Mouse (Mus musculus): ENCODE results near the gene Vps53. TPM values are rescaled to one million over a fixed set of nuclear protein-coding genes. Genes with fewer than 3 reads are reported as not detected.

Vps53 gene
- polyA plus RNA-seq, 1 experiment from 2014 or later, result 30.8 TPM

DNA sequence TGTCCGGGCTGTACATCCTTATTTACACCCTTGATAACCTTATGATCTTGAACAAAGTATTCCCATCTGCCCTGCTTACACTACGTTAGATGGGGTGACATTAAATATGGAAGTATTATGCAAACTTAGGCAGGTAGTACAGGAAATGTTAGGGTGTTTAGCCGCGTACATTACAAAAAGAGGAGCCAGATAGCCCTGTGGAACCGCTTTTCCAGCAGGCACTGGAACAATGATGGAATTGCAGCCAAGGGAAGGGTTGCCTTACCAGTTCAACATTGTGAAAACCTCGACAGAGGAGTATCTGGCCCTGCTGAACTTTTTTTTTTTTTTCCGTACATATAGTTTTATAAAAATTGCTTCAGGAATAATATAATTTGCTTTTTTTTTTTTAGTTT lies 696 bp upstream of the Vps53 start:
- Histone ChIP-seq H3K27me3 (replicated peaks; ENCODE audit: control insufficient read depth, insufficient read depth, low read length) (no peaks in the 10 kb centered on the region), H3K27ac (ENCODE audit: low read depth, low read length) (peak overlapping the region; percentile 53; the same call in 1 of the 2 replicates), H3K36me3 (ENCODE audit: control insufficient read depth, insufficient read depth, low read length) (no peaks in the 10 kb centered on the region), H3K9me3 (ENCODE audit: control insufficient read depth, low read length) (no peaks in the 10 kb centered on the region), H3K4me3 (ENCODE audit: low read depth, low read length) (peak overlapping the region; percentile 84), H3K4me2 (peak overlapping the region; percentile 85), H3K4me1 (replicated peaks; ENCODE audit: control insufficient read depth, insufficient read depth, low read length) (peaks cover 5% of the 10 kb centered on the region; the same call in 1 of the 2 replicates), H3K9ac (ENCODE audit: low read depth, low read length) (peak overlapping the region; percentile 86)
- DNase-seq (ENCODE audit: low spot score) (no peak), ATAC-seq (replicated peaks; ENCODE audit: low FRiP score) (no peak)
- 15% methylated on average over 7 of the region's 7 CpGs for WGBS

- Histone ChIP-seq H3K27me3 (replicated peaks; ENCODE audit: control insufficient read depth, insufficient read depth, low read length) (no peaks in the 10 kb centered on the region), H3K4me2 (peak overlapping the region; percentile 85), H3K27ac (ENCODE audit: low read depth, low read length) (peak overlapping the region; percentile 53; the same call in 1 of the 2 replicates), H3K4me3 (ENCODE audit: low read depth, low read length) (peak overlapping the region; percentile 84), H3K36me3 (ENCODE audit: control insufficient read depth, insufficient read depth, low read length) (no peaks in the 10 kb centered on the region), H3K9me3 (ENCODE audit: control insufficient read depth, low read length) (no peaks in the 10 kb centered on the region), H3K4me1 (replicated peaks; ENCODE audit: control insufficient read depth, insufficient read depth, low read length) (peaks cover 5% of the 10 kb centered on the region; the same call in 1 of the 2 replicates), H3K9ac (ENCODE audit: low read depth, low read length) (peak overlapping the region; percentile 86)
- DNase-seq (ENCODE audit: low spot score), result peak; percentile 50
- under 1% methylated on average over 28 of the region's 28 CpGs for WGBS
- peak; percentile 72 for ATAC-seq (replicated peaks; ENCODE audit: low FRiP score)
Measured at GRCm38 (mm10) chr11:76178726-76179494, 537 bp downstream of the Vps53 start.

DNA sequence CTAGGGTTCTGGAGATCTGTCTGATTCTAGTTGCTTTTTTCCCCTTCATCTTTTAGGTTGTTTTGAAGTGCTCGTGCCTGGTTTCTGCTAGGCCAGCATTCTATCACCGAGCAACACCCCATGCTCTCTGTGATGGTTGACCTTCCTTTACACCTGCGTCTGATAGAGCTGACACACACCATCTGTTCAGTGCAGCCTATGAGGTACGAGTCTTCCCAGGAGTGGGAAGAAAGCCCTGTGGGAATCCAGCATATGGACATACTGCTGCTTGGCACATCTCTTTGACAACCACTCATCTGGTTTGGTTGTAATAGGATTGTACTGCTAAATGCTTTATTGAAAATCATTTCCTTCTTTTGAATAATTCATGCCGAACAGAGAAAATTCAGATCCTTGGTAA lies 9.2 kb downstream of the Vps53 start:
- Histone ChIP-seq H3K4me1 (replicated peaks; ENCODE audit: control insufficient read depth, insufficient read depth, low read length) (no peaks in the 10 kb centered on the region), H3K36me3 (ENCODE audit: control insufficient read depth, insufficient read depth, low read length) (no peaks in the 10 kb centered on the region), H3K9me3 (ENCODE audit: control insufficient read depth, low read length) (no peaks in the 10 kb centered on the region), H3K9ac (ENCODE audit: low read depth, low read length) (no peak overlapping the region), H3K4me2 (no peak overlapping the region), H3K27ac (ENCODE audit: low read depth, low read length) (no peak overlapping the region), H3K27me3 (replicated peaks; ENCODE audit: control insufficient read depth, insufficient read depth, low read length) (no peaks in the 10 kb centered on the region), H3K4me3 (ENCODE audit: low read depth, low read length) (no peak overlapping the region)
- ATAC-seq (replicated peaks; ENCODE audit: low FRiP score), result no peak
- 77% methylated on average over 5 of the region's 5 CpGs for WGBS
- DNase-seq (ENCODE audit: low spot score), result no peak

DNA sequence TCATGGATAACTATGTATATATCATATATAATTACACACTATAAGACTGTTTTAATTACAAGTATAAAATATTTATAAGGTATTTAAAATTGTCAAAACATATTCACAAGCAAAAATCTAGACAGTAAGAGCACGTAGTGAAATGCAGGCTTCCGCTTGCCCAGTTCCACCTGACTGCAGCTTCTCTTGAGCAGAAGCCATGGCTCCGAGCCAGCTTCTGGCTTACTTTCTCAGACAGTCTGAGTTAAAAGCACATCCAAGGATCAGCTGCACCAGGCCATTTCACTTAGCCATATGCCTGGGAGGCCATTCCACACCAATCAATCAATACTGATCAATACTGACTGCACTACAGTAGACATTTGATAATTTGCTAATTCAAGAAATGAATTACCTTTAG lies 10.5 kb downstream of the Vps53 start:
- ATAC-seq (replicated peaks; ENCODE audit: low FRiP score) (no peak), DNase-seq (ENCODE audit: low spot score) (no peak)
- Histone ChIP-seq H3K9ac (ENCODE audit: low read depth, low read length) (no peak overlapping the region), H3K36me3 (ENCODE audit: control insufficient read depth, insufficient read depth, low read length) (no peaks in the 10 kb centered on the region), H3K27ac (ENCODE audit: low read depth, low read length) (no peak overlapping the region), H3K27me3 (replicated peaks; ENCODE audit: control insufficient read depth, insufficient read depth, low read length) (no peaks in the 10 kb centered on the region), H3K4me2 (no peak overlapping the region), H3K4me1 (replicated peaks; ENCODE audit: control insufficient read depth, insufficient read depth, low read length) (no peaks in the 10 kb centered on the region), H3K4me3 (ENCODE audit: low read depth, low read length) (no peak overlapping the region), H3K9me3 (ENCODE audit: control insufficient read depth, low read length) (no peaks in the 10 kb centered on the region)
- 94% methylated on average over 3 of the region's 3 CpGs for WGBS

GRCm38 (mm10) chr11:76167079-76167765 lies 12.2 kb downstream of the Vps53 start:
- no peak overlapping the region for H3K27ac ChIP-seq (ENCODE audit: low read depth, low read length)
- WGBS, result 24% methylated on average over 5 of the region's 5 CpGs
- no peaks in the 10 kb centered on the region for H3K4me1 ChIP-seq (replicated peaks; ENCODE audit: control insufficient read depth, insufficient read depth, low read length)
- H3K36me3 ChIP-seq (ENCODE audit: control insufficient read depth, insufficient read depth, low read length), result no peaks in the 10 kb centered on the region
- H3K4me2 ChIP-seq, result no peak overlapping the region
- DNase-seq (ENCODE audit: low spot score), result peak; percentile 38
- no peak overlapping the region for H3K4me3 ChIP-seq (ENCODE audit: low read depth, low read length)
- H3K9me3 ChIP-seq (ENCODE audit: control insufficient read depth, low read length), result no peaks in the 10 kb centered on the region
- ATAC-seq (replicated peaks; ENCODE audit: low FRiP score), result no peak
- no peak overlapping the region for H3K9ac ChIP-seq (ENCODE audit: low read depth, low read length)
- H3K27me3 ChIP-seq (replicated peaks; ENCODE audit: control insufficient read depth, insufficient read depth, low read length), result no peaks in the 10 kb centered on the region

GRCm38 (mm10) chr11:76166657-76167056 lies 12.8 kb downstream of the Vps53 start:
- DNase-seq (ENCODE audit: low spot score) (no peak), ATAC-seq (replicated peaks; ENCODE audit: low FRiP score) (no peak)
- Histone ChIP-seq H3K27me3 (replicated peaks; ENCODE audit: control insufficient read depth, insufficient read depth, low read length) (no peaks in the 10 kb centered on the region), H3K36me3 (ENCODE audit: control insufficient read depth, insufficient read depth, low read length) (no peaks in the 10 kb centered on the region), H3K9me3 (ENCODE audit: control insufficient read depth, low read length) (no peaks in the 10 kb centered on the region), H3K9ac (ENCODE audit: low read depth, low read length) (no peak overlapping the region), H3K4me1 (replicated peaks; ENCODE audit: control insufficient read depth, insufficient read depth, low read length) (no peaks in the 10 kb centered on the region), H3K4me2 (no peak overlapping the region), H3K4me3 (ENCODE audit: low read depth, low read length) (no peak overlapping the region), H3K27ac (ENCODE audit: low read depth, low read length) (no peak overlapping the region)
- over 99% methylated on average over 4 of the region's 4 CpGs for WGBS

DNA sequence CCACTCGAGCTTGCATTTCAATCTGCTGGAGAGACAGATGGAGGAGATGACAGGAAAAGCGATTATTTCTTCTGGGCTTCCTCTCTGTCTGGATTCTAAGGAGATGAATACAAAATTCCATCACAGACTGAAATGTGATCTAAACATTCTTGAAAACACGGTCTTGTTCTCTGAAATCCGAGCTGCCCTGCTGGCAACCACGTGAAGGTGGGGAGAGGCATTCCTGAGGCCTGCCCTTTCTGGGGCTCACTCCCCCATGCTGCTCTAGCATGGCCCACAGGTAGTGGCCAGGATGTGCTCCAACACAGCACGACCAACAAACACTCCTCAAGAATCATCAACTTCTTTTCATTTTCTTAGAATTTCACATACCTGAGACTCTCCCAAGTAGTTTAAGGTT lies 19.2 kb downstream of the Vps53 start:
- 52% methylated on average over 6 of the region's 6 CpGs for WGBS
- Histone ChIP-seq H3K4me3 (ENCODE audit: low read depth, low read length) (no peak overlapping the region), H3K27ac (ENCODE audit: low read depth, low read length) (no peak overlapping the region), H3K4me2 (no peak overlapping the region), H3K36me3 (ENCODE audit: control insufficient read depth, insufficient read depth, low read length) (no peaks in the 10 kb centered on the region), H3K9me3 (ENCODE audit: control insufficient read depth, low read length) (no peaks in the 10 kb centered on the region), H3K4me1 (replicated peaks; ENCODE audit: control insufficient read depth, insufficient read depth, low read length) (no peaks in the 10 kb centered on the region), H3K9ac (ENCODE audit: low read depth, low read length) (no peak overlapping the region), H3K27me3 (replicated peaks; ENCODE audit: control insufficient read depth, insufficient read depth, low read length) (no peaks in the 10 kb centered on the region)
- no peak for ATAC-seq (replicated peaks; ENCODE audit: low FRiP score)
- DNase-seq (ENCODE audit: low spot score), result no peak

DNA sequence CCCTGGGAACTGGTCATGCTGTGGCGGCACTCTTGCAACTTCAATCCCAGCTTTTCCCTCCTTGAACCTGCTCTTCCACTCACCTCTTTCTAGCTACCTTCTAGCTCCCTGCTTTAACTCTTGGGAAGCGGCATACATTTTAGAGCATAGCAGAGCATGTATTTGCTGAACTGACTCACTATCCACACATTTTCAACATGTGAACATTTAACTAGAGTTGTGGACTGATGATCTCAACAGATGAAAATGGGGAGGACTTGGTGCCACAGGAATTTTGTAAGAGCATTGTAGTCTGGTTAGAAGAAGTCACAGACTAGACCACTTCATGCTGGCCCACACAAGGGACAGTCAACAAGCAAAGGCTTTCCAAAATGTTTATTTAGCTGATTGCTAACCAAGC lies 21.1 kb downstream of the Vps53 start:
- Histone ChIP-seq H3K9ac (ENCODE audit: low read depth, low read length) (no peak overlapping the region), H3K9me3 (ENCODE audit: control insufficient read depth, low read length) (no peaks in the 10 kb centered on the region), H3K27me3 (replicated peaks; ENCODE audit: control insufficient read depth, insufficient read depth, low read length) (no peaks in the 10 kb centered on the region), H3K36me3 (ENCODE audit: control insufficient read depth, insufficient read depth, low read length) (no peaks in the 10 kb centered on the region; the same call in 1 of the 2 replicates), H3K4me1 (replicated peaks; ENCODE audit: control insufficient read depth, insufficient read depth, low read length) (no peaks in the 10 kb centered on the region; the same call in 1 of the 2 replicates), H3K27ac (ENCODE audit: low read depth, low read length) (no peak overlapping the region), H3K4me2 (no peak overlapping the region), H3K4me3 (ENCODE audit: low read depth, low read length) (no peak overlapping the region)
- ATAC-seq (replicated peaks; ENCODE audit: low FRiP score) (no peak), DNase-seq (ENCODE audit: low spot score) (no peak)
- WGBS, result 96% methylated on average over 2 of the region's 2 CpGs

Data from liver, embryonic 11.5 days (tissue).